Mouse (Mus musculus): Measurements from ENCODE around the gene Poln. TPM values are rescaled to one million over a fixed set of nuclear protein-coding genes. Genes with fewer than 3 reads are reported as not detected.

Poln gene
- polyA plus RNA-seq, 1 experiment = 0.04 TPM

DNA sequence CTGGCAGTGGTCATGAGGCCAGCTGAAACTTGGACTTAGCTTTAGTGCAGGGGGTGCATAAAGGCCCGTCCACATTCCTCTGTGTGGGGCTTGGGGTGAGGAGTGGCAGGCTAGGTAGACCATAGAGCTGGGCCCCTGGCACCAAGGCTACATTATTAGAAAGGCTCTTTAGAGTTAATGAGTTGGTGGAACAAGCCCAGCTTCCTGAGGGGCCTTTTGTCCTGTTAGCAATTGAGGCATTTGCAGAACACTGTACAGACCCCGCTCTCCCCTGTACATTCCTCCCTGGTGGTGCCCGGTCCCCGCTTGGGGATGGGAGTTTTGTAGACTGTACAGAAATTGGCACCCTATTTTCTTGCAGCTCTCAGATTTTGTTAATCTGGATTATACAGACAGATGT is 166.6 kb downstream of the Poln start:
- Histone ChIP-seq H3K27me3 (ENCODE audit: control insufficient read depth, insufficient read depth, insufficient read length) (peaks cover 34% of the 10 kb centered on the region), H3K79me2 (ENCODE audit: control insufficient read depth, insufficient read depth) (no peaks in the 10 kb centered on the region), H3K36me3 (ENCODE audit: control insufficient read depth, insufficient read depth) (no peaks in the 10 kb centered on the region), H3K4me2 (ENCODE audit: low read depth) (no peak overlapping the region), H3ac (ENCODE audit: control insufficient read depth, insufficient read length) (no peak overlapping the region), H3K4me3 (no peak overlapping the region)
- no peak for TF ChIP-seq SRF (IDR thresholded peaks at IDR 0.05; ENCODE audit: control insufficient read depth, insufficient read length, low read depth)
- TF ChIP-seq POLR2AphosphoS2 (IDR thresholded peaks at IDR 0.05; ENCODE audit: insufficient read length, low read depth) = no peak
- TF ChIP-seq MAX (IDR thresholded peaks at IDR 0.05; ENCODE audit: low read depth) = no peak
- TF ChIP-seq MYOG (IDR thresholded peaks at IDR 0.05; ENCODE audit: control insufficient read depth in 1 of 3, insufficient read depth in 1 of 3, insufficient read length in 2 of 3, low read depth in 2 of 3) = no peak
- TF ChIP-seq TCF12 (IDR thresholded peaks at IDR 0.05; ENCODE audit: insufficient read depth, poor library complexity, severe bottlenecking) = no peak
- TF ChIP-seq REST (IDR thresholded peaks at IDR 0.05; ENCODE audit: insufficient read depth, insufficient read length) = no peak
- TF ChIP-seq E2F4 (IDR thresholded peaks at IDR 0.05; ENCODE audit: insufficient read depth) = no peak
- TF ChIP-seq CEBPB (IDR thresholded peaks at IDR 0.05; ENCODE audit: insufficient read depth, poor library complexity, severe bottlenecking) = no peak
- TF ChIP-seq MYOD1 (IDR thresholded peaks at IDR 0.05; ENCODE audit: control insufficient read depth in 1 of 3, insufficient read length in 2 of 3, low read depth in 2 of 3) = no peak
- no peak for TF ChIP-seq USF1 (IDR thresholded peaks at IDR 0.05; ENCODE audit: low read depth)
- no peak for TF ChIP-seq TCF3 (IDR thresholded peaks at IDR 0.05; ENCODE audit: insufficient read length, low read depth)
- TF ChIP-seq POLR2A (IDR thresholded peaks at IDR 0.05; ENCODE audit: insufficient read length, low read depth) = no peak

DNA sequence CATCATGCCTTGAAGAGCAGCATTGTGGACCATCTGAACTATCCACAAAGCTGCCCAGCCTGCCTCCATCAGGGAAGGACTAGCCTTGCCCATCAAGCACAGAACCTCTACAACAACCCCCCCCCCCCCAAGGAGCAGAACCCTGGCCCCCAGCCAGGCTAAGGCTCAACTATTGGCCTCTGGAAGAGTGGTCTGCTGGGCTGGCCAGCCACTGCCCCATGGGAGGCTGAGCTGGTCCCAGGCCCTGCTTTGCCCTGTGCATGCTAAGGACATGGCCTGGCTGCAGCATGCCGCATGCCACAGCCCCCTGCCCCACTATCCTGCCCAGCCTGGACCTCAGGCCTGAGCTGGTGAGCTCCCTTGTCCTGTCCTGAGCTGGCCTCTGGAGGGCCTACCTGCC is 167.8 kb downstream of the Poln start:
- no peak overlapping the region for H3ac ChIP-seq (ENCODE audit: control insufficient read depth, insufficient read length)
- peaks cover 39% of the 10 kb centered on the region for H3K27me3 ChIP-seq (ENCODE audit: control insufficient read depth, insufficient read depth, insufficient read length)
- no peaks in the 10 kb centered on the region for H3K79me2 ChIP-seq (ENCODE audit: control insufficient read depth, insufficient read depth)
- no peak overlapping the region for H3K4me3 ChIP-seq
- no peak for TF ChIP-seq E2F4 (IDR thresholded peaks at IDR 0.05; ENCODE audit: insufficient read depth)
- no peak for TF ChIP-seq USF1 (IDR thresholded peaks at IDR 0.05; ENCODE audit: low read depth)
- no peak for TF ChIP-seq POLR2A (IDR thresholded peaks at IDR 0.05; ENCODE audit: insufficient read length, low read depth)
- no peak for TF ChIP-seq MYOG (IDR thresholded peaks at IDR 0.05; ENCODE audit: control insufficient read depth in 1 of 3, insufficient read depth in 1 of 3, insufficient read length in 2 of 3, low read depth in 2 of 3)
- no peak for TF ChIP-seq REST (IDR thresholded peaks at IDR 0.05; ENCODE audit: insufficient read depth, insufficient read length)
- TF ChIP-seq MAX (IDR thresholded peaks at IDR 0.05; ENCODE audit: low read depth) = no peak
- no peak for TF ChIP-seq TCF3 (IDR thresholded peaks at IDR 0.05; ENCODE audit: insufficient read length, low read depth)
- TF ChIP-seq MYOD1 (IDR thresholded peaks at IDR 0.05; ENCODE audit: control insufficient read depth in 1 of 3, insufficient read length in 2 of 3, low read depth in 2 of 3) = no peak
- TF ChIP-seq SRF (IDR thresholded peaks at IDR 0.05; ENCODE audit: control insufficient read depth, insufficient read length, low read depth) = no peak
- no peak for TF ChIP-seq POLR2AphosphoS2 (IDR thresholded peaks at IDR 0.05; ENCODE audit: insufficient read length, low read depth)
- TF ChIP-seq TCF12 (IDR thresholded peaks at IDR 0.05; ENCODE audit: insufficient read depth, poor library complexity, severe bottlenecking) = no peak
- no peak for TF ChIP-seq CEBPB (IDR thresholded peaks at IDR 0.05; ENCODE audit: insufficient read depth, poor library complexity, severe bottlenecking)
- no peak overlapping the region for H3K4me2 ChIP-seq (ENCODE audit: low read depth)
- no peaks in the 10 kb centered on the region for H3K36me3 ChIP-seq (ENCODE audit: control insufficient read depth, insufficient read depth)

DNA sequence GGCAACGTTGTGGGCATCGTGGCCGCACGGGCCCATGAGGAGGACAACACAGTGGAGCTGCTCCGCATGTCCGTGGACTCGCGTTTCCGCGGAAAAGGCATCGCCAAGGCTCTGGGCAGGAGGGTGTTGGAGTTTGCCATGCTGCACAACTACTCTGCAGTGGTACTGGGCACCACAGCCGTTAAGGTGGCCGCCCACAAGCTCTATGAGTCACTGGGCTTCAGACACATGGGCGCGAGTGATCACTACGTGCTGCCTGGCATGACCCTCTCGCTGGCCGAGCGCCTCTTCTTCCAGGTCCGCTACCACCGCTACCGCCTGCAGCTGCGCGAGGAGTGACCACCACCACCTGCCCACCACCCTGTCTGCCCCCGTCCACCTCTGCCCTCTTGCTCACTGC is 168.4 kb downstream of the Poln start:
- H3ac ChIP-seq (ENCODE audit: control insufficient read depth, insufficient read length) = no peak overlapping the region
- H3K79me2 ChIP-seq (ENCODE audit: control insufficient read depth, insufficient read depth) = no peaks in the 10 kb centered on the region
- no peak overlapping the region for H3K4me2 ChIP-seq (ENCODE audit: low read depth)
- H3K27me3 ChIP-seq (ENCODE audit: control insufficient read depth, insufficient read depth, insufficient read length) = peaks cover 43% of the 10 kb centered on the region
- H3K36me3 ChIP-seq (ENCODE audit: control insufficient read depth, insufficient read depth) = no peaks in the 10 kb centered on the region
- no peak overlapping the region for H3K4me3 ChIP-seq
- TF ChIP-seq TCF12 (IDR thresholded peaks at IDR 0.05; ENCODE audit: insufficient read depth, poor library complexity, severe bottlenecking) (no peak), REST (IDR thresholded peaks at IDR 0.05; ENCODE audit: insufficient read depth, insufficient read length) (no peak), MAX (IDR thresholded peaks at IDR 0.05; ENCODE audit: low read depth) (no peak), SRF (IDR thresholded peaks at IDR 0.05; ENCODE audit: control insufficient read depth, insufficient read length, low read depth) (no peak), TCF3 (IDR thresholded peaks at IDR 0.05; ENCODE audit: insufficient read length, low read depth) (no peak), POLR2A (IDR thresholded peaks at IDR 0.05; ENCODE audit: insufficient read length, low read depth) (no peak), CEBPB (IDR thresholded peaks at IDR 0.05; ENCODE audit: insufficient read depth, poor library complexity, severe bottlenecking) (no peak), POLR2AphosphoS2 (IDR thresholded peaks at IDR 0.05; ENCODE audit: insufficient read length, low read depth) (no peak), USF1 (IDR thresholded peaks at IDR 0.05; ENCODE audit: low read depth) (no peak), MYOG (IDR thresholded peaks at IDR 0.05; ENCODE audit: control insufficient read depth in 1 of 3, insufficient read depth in 1 of 3, insufficient read length in 2 of 3, low read depth in 2 of 3) (no peak), E2F4 (IDR thresholded peaks at IDR 0.05; ENCODE audit: insufficient read depth) (no peak), MYOD1 (IDR thresholded peaks at IDR 0.05; ENCODE audit: control insufficient read depth in 1 of 3, insufficient read length in 2 of 3, low read depth in 2 of 3) (no peak)

DNA sequence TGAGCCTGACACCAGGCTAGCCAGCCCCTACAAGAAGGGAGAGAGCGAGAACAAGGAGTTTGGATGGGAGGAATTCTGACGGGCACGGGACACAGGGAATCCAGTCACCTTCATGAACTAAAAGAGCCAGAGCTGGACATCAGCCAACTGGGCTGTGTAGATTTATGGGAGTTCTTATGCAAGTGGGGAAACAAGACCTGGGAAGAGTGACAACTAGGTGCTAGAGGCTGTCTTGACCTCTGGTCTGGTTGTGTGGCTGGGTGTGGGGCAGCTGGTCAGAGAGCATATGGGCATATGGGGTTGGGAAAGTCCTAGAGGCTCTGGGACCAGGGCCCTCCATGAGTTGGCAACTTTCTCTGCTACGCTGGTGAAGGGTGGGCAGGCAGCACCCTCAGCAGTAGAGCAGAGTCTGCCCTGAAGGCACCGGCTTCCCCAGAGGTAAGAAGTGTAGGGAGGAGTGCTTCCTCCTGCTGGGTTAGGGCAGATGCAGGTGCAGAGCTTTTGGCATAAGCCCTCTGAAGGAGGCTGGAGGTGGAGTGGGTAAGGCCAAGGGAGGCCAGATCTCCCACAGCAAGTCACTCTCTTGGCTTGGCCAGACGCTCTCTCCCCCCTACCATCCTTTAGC is 169.7 kb downstream of the Poln start:
- H3K4me2 ChIP-seq (ENCODE audit: low read depth) = no peak overlapping the region
- TF ChIP-seq CEBPB (IDR thresholded peaks at IDR 0.05; ENCODE audit: insufficient read depth, poor library complexity, severe bottlenecking) (no peak), MAX (IDR thresholded peaks at IDR 0.05; ENCODE audit: low read depth) (no peak), MYOG (IDR thresholded peaks at IDR 0.05; ENCODE audit: control insufficient read depth in 1 of 3, insufficient read depth in 1 of 3, insufficient read length in 2 of 3, low read depth in 2 of 3) (no peak), POLR2A (IDR thresholded peaks at IDR 0.05; ENCODE audit: insufficient read length, low read depth) (no peak), MYOD1 (IDR thresholded peaks at IDR 0.05; ENCODE audit: control insufficient read depth in 1 of 3, insufficient read length in 2 of 3, low read depth in 2 of 3) (no peak), POLR2AphosphoS2 (IDR thresholded peaks at IDR 0.05; ENCODE audit: insufficient read length, low read depth) (no peak), E2F4 (IDR thresholded peaks at IDR 0.05; ENCODE audit: insufficient read depth) (no peak), USF1 (IDR thresholded peaks at IDR 0.05; ENCODE audit: low read depth) (no peak), TCF3 (IDR thresholded peaks at IDR 0.05; ENCODE audit: insufficient read length, low read depth) (no peak), TCF12 (IDR thresholded peaks at IDR 0.05; ENCODE audit: insufficient read depth, poor library complexity, severe bottlenecking) (no peak), SRF (IDR thresholded peaks at IDR 0.05; ENCODE audit: control insufficient read depth, insufficient read length, low read depth) (no peak), REST (IDR thresholded peaks at IDR 0.05; ENCODE audit: insufficient read depth, insufficient read length) (no peak)
- no peaks in the 10 kb centered on the region for H3K79me2 ChIP-seq (ENCODE audit: control insufficient read depth, insufficient read depth)
- peaks cover 55% of the 10 kb centered on the region for H3K27me3 ChIP-seq (ENCODE audit: control insufficient read depth, insufficient read depth, insufficient read length)
- no peak overlapping the region for H3K4me3 ChIP-seq
- no peak overlapping the region for H3ac ChIP-seq (ENCODE audit: control insufficient read depth, insufficient read length)
- no peaks in the 10 kb centered on the region for H3K36me3 ChIP-seq (ENCODE audit: control insufficient read depth, insufficient read depth)

All from myocyte (in vitro differentiated cells).